Mouse (Mus musculus): ENCODE measurements at regions not wholly inside any gene's neighbourhood (a gene's known extent, or its start where the extent isn't known, plus 50 kb on each side); places are given as distances from the start of the nearest gene placed in this dataset.

GRCm38 (mm10) chr4:44445511-44445910, 144.8 kb downstream of the Melk start:
- TF ChIP-seq CTCF (IDR thresholded peaks at IDR 0.05; ENCODE audit: borderline replicate concordance, insufficient read depth, low read length) (no peak), POLR2A (IDR thresholded peaks at IDR 0.05; ENCODE audit: low read depth, low read length) (no peak)

Measured in embryonic fibroblast, embryonic 13.5 days (primary cell).